Mouse (Mus musculus): ENCODE results near the gene Cdh22.

Cdh22 gene

GRCm38 (mm10) chr2:165207689-165208088 is 27.0 kb downstream of the Cdh22 start:
- DNase-seq (ENCODE audit: low spot score), result no peak

DNA sequence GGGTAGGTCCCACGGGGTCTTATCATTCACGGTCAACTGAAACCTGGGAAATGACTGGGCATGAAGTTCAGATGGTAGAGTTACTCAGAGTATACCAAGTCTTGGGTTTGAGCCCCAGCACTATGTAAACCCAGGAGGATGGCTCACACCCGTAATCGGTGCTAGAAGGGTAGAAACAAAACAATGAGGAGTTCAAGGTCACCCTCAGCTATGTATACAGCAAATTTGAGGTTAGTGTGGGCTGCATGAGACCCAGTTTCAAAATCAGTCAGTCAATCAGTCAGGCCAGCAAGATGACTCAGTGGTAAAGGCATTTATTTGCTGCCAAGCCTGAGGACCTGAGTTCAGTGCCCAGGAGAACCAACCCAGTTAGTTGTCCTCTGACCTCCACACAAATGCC is 27.6 kb downstream of the Cdh22 start:
- DNase-seq (ENCODE audit: low spot score), result no peak

DNA sequence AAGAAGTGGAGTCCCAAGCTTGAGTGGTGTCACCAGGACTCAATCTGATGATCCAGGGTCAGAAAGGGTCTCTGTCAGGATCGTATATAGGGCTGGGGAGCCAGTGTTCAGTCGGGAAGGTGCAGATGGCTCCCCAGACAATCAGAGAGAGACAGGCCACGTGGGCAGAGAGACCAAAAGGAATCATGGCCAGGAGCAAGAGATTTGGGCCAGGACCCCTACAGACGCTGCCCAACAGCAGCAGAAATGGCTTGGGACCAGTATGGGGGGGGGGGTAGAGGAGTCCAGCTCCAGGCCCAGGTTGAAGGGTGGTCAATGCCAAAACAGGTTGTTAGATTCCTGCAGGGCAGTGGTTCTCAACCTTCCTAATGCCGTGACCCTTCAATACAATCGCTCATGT is 29.2 kb downstream of the Cdh22 start:
- DNase-seq (ENCODE audit: low spot score), result no peak

DNA sequence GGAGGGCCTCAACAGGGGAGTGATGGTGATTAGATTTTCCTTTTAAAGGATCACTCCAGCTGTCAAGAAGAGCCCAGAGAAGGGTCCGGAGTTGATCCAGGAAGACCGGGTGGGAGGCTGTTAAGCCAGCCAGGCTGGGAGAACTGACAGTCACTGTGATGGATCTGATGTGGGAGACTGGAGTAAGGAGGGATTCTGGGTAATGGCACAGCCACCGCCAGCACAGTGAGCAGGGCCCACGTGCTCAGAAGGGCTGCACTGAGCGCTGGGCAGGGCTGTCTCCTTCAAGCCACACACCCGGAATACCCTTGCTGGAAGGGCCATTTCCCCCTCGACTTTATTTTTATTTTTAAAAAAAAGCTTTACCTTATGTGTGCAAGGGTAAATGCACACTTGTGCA is 29.7 kb downstream of the Cdh22 start:
- no peak for DNase-seq (ENCODE audit: low spot score)

- DNase-seq (ENCODE audit: low spot score), result peak; percentile 76
Observed at GRCm38 (mm10) chr2:165201761-165202751, 32.6 kb downstream of the Cdh22 start.

DNA sequence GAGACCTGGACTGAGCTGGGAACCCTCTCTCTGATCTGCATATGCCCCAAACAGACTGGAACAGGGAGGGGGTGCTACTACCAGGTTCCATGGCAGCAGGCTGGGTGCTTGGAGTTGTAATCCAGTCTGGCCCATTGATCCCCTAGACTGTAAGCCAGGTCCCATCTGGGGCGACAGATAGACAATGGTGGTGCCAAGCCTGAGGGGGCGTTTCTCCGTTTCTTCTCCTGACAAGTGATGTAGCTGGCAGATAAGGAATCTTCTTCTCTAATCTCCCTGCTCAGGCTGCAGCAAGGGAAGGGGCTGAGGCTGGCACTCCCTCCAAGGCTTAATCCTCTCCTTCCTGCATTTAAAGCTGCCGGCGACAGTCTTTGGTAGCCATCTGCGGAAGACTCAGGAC is 37.1 kb downstream of the Cdh22 start:
- no peak for DNase-seq (ENCODE audit: low spot score)

DNA sequence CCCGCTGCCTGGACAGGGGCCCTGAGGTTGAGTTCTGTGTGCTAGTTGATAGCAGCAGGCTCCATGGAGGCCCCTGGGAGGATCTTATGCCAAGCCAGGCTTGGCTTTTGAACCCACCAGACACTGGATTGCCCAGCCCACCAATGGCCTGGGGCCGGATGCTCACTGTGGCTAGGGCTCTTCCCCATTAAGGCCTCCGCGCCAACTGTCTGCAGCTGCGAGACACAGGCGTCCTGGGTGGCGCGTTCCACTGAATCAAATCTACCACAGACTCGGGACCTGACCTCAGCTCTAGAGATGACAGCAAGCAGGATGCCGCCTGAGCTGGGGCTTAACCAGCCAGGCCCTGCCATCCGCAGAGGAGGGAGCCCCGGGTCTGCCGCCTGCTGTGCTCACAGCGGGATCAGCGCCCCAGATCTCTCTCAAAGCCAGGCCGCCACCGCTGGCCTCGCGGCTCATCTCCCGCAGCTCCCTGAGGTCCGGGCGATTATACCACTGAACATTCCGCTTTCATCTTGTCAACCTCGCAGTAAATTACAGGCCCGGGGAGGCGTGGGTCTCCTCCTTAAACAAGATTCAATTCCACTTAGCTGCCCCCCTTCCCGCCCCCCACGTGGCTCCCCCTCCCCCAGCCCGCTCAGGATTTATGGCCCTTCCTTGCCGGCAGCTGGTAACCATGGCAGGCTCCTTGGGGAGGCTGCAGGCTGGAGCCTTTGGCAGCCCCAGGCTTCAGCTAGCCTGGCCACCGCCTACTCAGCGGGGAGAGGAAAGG is 39.1 kb downstream of the Cdh22 start:
- peak; percentile 70 for DNase-seq (ENCODE audit: low spot score)

GRCm38 (mm10) chr2:165191483-165191882 is 43.2 kb downstream of the Cdh22 start:
- no peak for DNase-seq (ENCODE audit: low spot score)

GRCm38 (mm10) chr2:165189546-165189945 is 45.1 kb downstream of the Cdh22 start:
- DNase-seq (ENCODE audit: low spot score), result no peak

DNA sequence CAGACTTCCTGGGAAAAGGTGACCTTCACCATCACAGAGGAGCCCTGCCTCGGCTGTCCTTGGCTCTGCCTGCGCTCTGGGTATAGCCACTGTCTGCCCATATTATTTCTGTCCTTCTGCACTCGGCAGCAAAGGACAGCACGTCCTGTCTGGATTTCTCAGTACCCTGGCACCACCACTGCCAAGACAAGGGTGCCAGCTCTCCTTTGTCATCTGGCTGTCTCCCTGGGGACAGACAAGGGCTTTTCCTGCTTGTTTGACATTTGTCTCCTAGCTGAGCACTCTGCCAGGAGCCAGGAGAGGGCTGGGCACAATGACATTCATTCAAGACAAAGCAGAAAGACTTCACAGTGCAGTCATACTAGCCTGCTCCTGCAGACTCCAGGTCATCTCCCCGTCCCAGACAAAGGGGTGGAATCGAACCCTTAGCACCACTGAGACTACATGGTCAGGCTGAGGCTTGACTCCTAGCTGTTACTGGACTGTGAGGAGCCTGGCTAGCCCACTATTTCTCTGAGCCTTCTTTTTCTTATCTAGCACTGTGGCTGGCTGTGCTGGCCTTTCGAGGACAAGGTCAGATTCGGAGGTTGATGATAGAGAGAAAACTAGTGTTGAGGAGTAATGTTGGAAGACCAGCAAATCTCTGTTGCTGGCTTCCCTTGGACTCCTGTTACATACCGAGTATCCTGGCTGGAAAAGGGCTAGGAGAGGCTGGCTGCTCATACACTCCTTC is 46.8 kb downstream of the Cdh22 start:
- no peak for DNase-seq (ENCODE audit: low spot score)

DNA sequence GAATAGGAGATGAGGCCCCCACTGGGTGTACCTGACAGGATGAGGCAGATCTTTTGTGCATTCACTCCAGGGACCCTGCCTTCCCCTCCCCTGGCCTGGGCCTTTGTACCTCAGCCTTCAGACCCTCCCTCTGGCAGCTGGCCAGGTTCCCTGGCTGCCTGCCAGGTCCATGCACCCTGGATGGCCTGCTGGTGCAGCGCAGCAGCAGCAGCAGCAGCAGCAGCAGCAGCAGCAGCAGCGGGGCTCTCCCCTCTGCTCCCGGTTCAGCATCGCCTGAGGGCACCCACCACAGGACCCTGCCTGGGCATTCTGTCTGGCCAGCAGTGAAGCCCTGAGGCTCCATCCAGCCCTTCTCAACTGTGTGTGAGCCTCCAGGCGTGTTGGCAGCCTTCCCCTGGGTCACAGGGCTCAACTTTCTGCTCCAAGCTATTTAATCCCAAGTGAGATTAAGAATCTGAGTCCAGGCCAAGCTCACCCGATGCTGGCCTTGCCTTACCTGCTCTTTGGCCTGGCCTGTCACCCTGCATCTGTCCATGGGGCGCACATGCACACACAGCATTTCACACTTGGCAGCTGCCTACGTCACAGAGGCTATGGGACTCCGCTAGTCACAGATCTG is 50.5 kb downstream of the Cdh22 start:
- DNase-seq (ENCODE audit: low spot score), result no peak

DNA sequence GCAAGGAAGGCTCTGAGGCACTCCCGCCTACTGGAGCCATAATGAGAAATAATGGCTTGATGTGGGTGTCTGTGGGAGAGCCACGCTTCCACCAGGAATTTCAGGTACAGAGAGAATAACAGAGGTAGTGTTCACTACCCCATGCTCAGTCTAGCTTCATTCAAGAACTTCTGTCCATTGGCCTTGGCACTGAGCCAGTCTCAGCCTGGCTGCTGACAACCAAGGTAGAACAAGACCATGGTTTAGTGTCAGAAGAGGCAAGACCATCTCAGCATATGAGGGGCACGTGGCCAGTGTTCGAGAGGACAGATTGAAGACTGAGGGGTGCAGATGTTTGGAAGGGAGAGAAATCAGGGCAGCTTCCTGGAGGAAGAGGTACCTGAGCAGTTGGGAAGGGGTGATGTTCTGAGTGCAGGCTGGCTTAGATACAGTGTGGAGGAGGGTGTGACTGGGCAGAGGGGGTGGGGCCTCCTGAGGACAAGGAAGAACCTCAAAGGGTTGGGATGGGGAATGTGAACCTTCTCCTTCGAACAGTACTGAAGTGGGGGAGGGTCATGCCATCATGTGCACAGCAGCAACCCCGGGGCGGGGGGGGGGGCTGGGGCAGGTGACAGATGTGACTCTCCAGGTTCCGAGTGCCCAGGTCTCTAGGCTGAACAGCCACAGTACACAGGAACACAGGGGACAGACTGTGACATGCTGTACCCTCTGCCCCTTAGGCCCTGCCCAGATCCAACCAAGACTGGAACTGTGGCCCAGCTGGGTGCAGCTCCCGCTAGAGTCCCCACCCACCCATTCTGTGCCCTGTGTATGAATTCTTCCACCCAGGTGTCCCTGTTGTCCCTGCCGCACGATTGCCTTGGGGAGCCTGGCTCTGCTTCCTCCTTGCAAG is 52.3 kb downstream of the Cdh22 start:
- DNase-seq (ENCODE audit: low spot score), result no peak

- no peak for DNase-seq (ENCODE audit: low spot score)
Observed at GRCm38 (mm10) chr2:165179231-165179630, 55.4 kb downstream of the Cdh22 start.

GRCm38 (mm10) chr2:165176965-165177364 is 57.7 kb downstream of the Cdh22 start:
- DNase-seq (ENCODE audit: low spot score), result no peak

- DNase-seq (ENCODE audit: low spot score), result peak; percentile 38
Observed at GRCm38 (mm10) chr2:165166664-165167435, 67.8 kb downstream of the Cdh22 start.

- no peak for DNase-seq (ENCODE audit: low spot score)
Observed at GRCm38 (mm10) chr2:165162221-165162620, 72.4 kb downstream of the Cdh22 start.

- peak; percentile 87 for DNase-seq (ENCODE audit: low spot score)
Observed at GRCm38 (mm10) chr2:165160466-165160865, 74.2 kb downstream of the Cdh22 start.

- DNase-seq (ENCODE audit: low spot score), result peak; percentile 92
Observed at GRCm38 (mm10) chr2:165159055-165159688, 75.5 kb downstream of the Cdh22 start.

DNA sequence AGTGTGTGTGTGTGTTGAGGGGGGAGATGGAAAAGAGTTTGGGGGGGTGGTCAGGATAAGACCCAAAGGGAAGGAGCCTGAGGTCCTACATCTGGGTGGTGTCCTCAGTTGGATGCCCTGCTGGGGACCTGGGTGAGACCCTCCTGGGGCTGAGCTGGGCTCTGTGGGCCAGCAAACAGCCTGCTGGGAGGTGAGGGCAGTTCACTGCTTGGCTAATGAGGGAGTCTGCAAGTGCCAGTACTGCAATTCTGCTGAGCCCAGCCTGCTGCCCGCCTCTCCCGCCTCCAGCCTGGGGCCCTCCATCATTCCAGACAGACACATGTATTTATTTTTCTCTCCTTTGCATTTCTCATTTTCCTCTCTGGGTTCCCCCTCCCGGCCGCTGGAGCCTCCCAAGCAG is 76.3 kb downstream of the Cdh22 start:
- no peak for DNase-seq (ENCODE audit: low spot score)

DNA sequence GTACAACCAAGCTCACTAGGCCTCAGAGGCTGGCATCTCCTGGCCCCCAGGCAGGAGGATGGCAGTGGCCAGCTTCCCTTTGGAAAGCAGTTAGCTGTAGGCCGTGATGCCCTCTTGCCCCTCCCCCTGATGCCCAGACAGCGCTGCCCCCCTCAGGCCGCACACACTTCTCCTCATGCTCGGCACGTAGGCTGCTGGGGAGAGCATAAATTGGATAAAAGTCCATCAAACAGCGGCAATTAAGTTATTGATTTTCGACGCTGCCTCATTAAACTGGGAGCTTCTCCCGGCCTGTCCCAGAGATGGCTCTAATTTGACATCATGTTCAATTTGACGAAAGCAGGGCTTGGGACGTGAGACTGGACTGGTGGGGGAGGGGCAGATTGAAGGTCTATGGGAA is 76.8 kb downstream of the Cdh22 start:
- no peak for DNase-seq (ENCODE audit: low spot score)
